ENCODE assay signal across 9 mouse cellular contexts in the genomic region with DNA sequence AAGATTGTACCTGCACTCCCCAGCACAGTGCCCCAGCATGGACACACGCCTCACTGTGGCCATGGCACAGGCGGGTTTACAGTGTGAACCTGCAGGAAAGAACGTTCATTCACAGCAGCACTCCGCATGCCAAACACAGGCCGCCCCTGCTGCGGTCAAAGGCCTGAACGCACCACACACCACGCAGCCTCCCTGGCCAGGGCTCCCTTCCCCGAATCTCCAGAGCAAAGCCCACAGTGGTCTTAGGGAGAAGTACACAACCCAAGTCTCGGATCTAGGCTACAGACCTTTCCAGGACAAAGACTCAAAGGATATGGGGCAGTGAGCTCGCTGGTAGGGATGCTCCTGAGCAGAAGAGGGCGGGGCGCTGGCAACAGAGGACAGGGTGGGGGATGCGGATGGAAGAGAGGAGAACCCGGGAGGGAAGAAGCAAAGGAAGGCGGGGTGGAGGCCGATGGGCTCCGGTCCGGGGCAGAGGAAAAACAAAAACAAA. TPM values are rescaled to one million over a fixed set of nuclear protein-coding genes. Genes with fewer than 3 reads are reported as not detected.
DNase-seq lines count a peak whose midpoint lies in the region; ATAC-seq and TF ChIP-seq lines count a peak whose summit lies in the region.
"Had no signal": no experiment of that assay in that cellular context is flagged by ENCODE, and none has a peak within 500 bp of the region (broad histone marks: within the 10 kb centered on the region; RNA-seq: fewer than 3 reads in every experiment).

No protein-coding gene starts in this region.

- peak overlapping the region; percentile 47 for H3K9ac ChIP-seq in intestine, embryonic 15.5 days
- peak overlapping the region; percentile 42; the same call in 1 of the 2 replicates for H3K9ac ChIP-seq in stomach, embryonic 14.5 days (replicated peaks; ENCODE audit: low read depth, low read length)

- TF ChIP-seq CTCF in bone marrow macrophage, adult 2 months (IDR thresholded peaks at IDR 0.05; ENCODE audit: low read depth, low read length), result no peak
- TF ChIP-seq CTCF in lung, adult 2 months (IDR thresholded peaks at IDR 0.05; ENCODE audit: insufficient read depth, low read length), result no peak

- peaks cover 29% of the 10 kb centered on the region for H3K4me1 ChIP-seq in heart, embryonic 10.5 days
- H3K4me1 ChIP-seq in bone marrow macrophage, adult 2 months (ENCODE audit: control insufficient read depth, insufficient read depth, low read length), result no peaks in the 10 kb centered on the region
- H3K4me1 ChIP-seq in forebrain, embryonic 10.5 days, result peaks cover 28% of the 10 kb centered on the region
- peaks cover 5% of the 10 kb centered on the region; the same call in 1 of the 2 replicates for H3K4me1 ChIP-seq in intestine, embryonic 15.5 days (replicated peaks)
- H3K4me1 ChIP-seq in lung, adult 2 months (ENCODE audit: control insufficient read depth, insufficient read depth, low read length), result no peaks in the 10 kb centered on the region
- 0 out of 2 replicates have a peak, but pooled peaks cover 3% of the 10 kb centered on the region for H3K4me1 ChIP-seq in stomach, embryonic 14.5 days (ENCODE audit: control insufficient read depth, insufficient read depth, low read length)

- WGBS in heart, embryonic 10.5 days, result 5% methylated on average over 19 of the region's 19 CpGs
- WGBS in forebrain, embryonic 10.5 days, result 2% methylated on average over 19 of the region's 19 CpGs
- 7% methylated on average over 19 of the region's 19 CpGs for WGBS in intestine, embryonic 15.5 days
- whole genome bisulfite sequencing in lung, adult 2 months, result 17% methylated on average over 19 of the region's 19 CpGs
- 5% methylated on average over 19 of the region's 19 CpGs for WGBS in stomach, embryonic 14.5 days

- peak; percentile 78 for ATAC-seq in intestine, embryonic 15.5 days
- peak; percentile 60 for ATAC-seq in stomach, embryonic 14.5 days (ENCODE audit: insufficient number of reproducible peaks, insufficient read depth, low FRiP score, low read depth)

- no peak for DNase-seq in heart, embryonic 10.5 days (ENCODE audit: low spot score)
- no peak for DNase-seq in heart, adult 11 months
- DNase-seq in forebrain, embryonic 10.5 days (ENCODE audit: extremely low spot score, low spot score), result peak; percentile 35
- DNase-seq in lung, adult 2 months, result no peak
- DNase-seq in layer of hippocampus, adult 8-10 months (ENCODE audit: low spot score in 2 of 2), result no peak

- peak overlapping the region; percentile 96 for H3K4me2 ChIP-seq in intestine, embryonic 15.5 days (replicated peaks)
- H3K4me2 ChIP-seq in stomach, embryonic 14.5 days (replicated peaks; ENCODE audit: low read depth, low read length), result peak overlapping the region; percentile 77

- no peak for TF ChIP-seq POLR2A in bone marrow macrophage, adult 2 months (IDR thresholded peaks at IDR 0.05; ENCODE audit: borderline replicate concordance, low read depth, low read length)
- no peak for TF ChIP-seq POLR2A in lung, adult 2 months (IDR thresholded peaks at IDR 0.05; ENCODE audit: borderline replicate concordance, extremely low read depth, low read depth, low read length)

- H3K27me3 ChIP-seq in heart, embryonic 10.5 days (ENCODE audit: insufficient read depth, poor library complexity, severe bottlenecking), result peaks cover 48% of the 10 kb centered on the region
- H3K27me3 ChIP-seq in forebrain, embryonic 10.5 days (ENCODE audit: poor library complexity, severe bottlenecking), result peaks cover 41% of the 10 kb centered on the region
- H3K27me3 ChIP-seq in intestine, embryonic 15.5 days (replicated peaks), result peaks cover 4% of the 10 kb centered on the region; the same call in 1 of the 2 replicates
- no peaks in the 10 kb centered on the region for H3K27me3 ChIP-seq in stomach, embryonic 14.5 days (ENCODE audit: control insufficient read depth, insufficient read depth, low read length)

- H3K36me3 ChIP-seq in heart, embryonic 10.5 days, result no peaks in the 10 kb centered on the region
- no peaks in the 10 kb centered on the region for H3K36me3 ChIP-seq in forebrain, embryonic 10.5 days (replicated peaks)
- no peaks in the 10 kb centered on the region for H3K36me3 ChIP-seq in intestine, embryonic 15.5 days
- no peaks in the 10 kb centered on the region for H3K36me3 ChIP-seq in stomach, embryonic 14.5 days (ENCODE audit: control insufficient read depth, insufficient read depth, low read length)

- H3K9me3 ChIP-seq in heart, embryonic 10.5 days, result no peaks in the 10 kb centered on the region
- no peaks in the 10 kb centered on the region for H3K9me3 ChIP-seq in forebrain, embryonic 10.5 days
- H3K9me3 ChIP-seq in intestine, embryonic 15.5 days, result no peaks in the 10 kb centered on the region
- no peaks in the 10 kb centered on the region for H3K9me3 ChIP-seq in stomach, embryonic 14.5 days (ENCODE audit: control insufficient read depth, low read depth, low read length)

- peak overlapping the region; percentile 84 for H3K4me3 ChIP-seq in heart, embryonic 10.5 days
- peak overlapping the region; percentile 34 for H3K4me3 ChIP-seq in bone marrow macrophage, adult 2 months (ENCODE audit: insufficient read depth, low read length)
- peak overlapping the region; percentile 88 for H3K4me3 ChIP-seq in forebrain, embryonic 10.5 days
- peak overlapping the region; percentile 64 for H3K4me3 ChIP-seq in intestine, embryonic 15.5 days (replicated peaks)
- H3K4me3 ChIP-seq in lung, adult 2 months (replicated peaks; ENCODE audit: extremely low read depth, low read depth, low read length), result peak overlapping the region; percentile 48
- H3K4me3 ChIP-seq in stomach, embryonic 14.5 days (ENCODE audit: low read depth, low read length), result peak overlapping the region; percentile 66

- peak overlapping the region; percentile 59 for H3K27ac ChIP-seq in heart, embryonic 10.5 days
- H3K27ac ChIP-seq in bone marrow macrophage, adult 2 months (ENCODE audit: insufficient read depth, low read depth, low read length), result no peak overlapping the region
- peak overlapping the region; percentile 68 for H3K27ac ChIP-seq in forebrain, embryonic 10.5 days
- no peak overlapping the region for H3K27ac ChIP-seq in intestine, embryonic 15.5 days
- H3K27ac ChIP-seq in stomach, embryonic 14.5 days (ENCODE audit: low read length), result no peak overlapping the region

RNA-seq across cellular contexts. Expression of a gene that starts 0.7 kb away (rescaled TPM):
- 0.17 and 0.46 TPM in 2 replicates for polyA plus RNA-seq in heart, embryonic 10.5 days (2016; fragmentation: Nextera tagmentation; extraction: Ambion mirVana)
- polyA plus RNA-seq in bone marrow macrophage, adult 2 months (2012; ENCODE audit: insufficient read depth, insufficient read length, missing spikeins), result not detected in 2 replicates
- polyA plus RNA-seq in forebrain, embryonic 10.5 days (2016; fragmentation: Nextera tagmentation; extraction: Ambion mirVana), result 0.32 and 0.33 TPM in 2 replicates
- polyA plus RNA-seq in intestine, embryonic 15.5 days (2015; fragmentation: Nextera tagmentation; extraction: Ambion mirVana), result 0.19 and 0.30 TPM in 2 replicates
- 0.15 and 0.59 TPM in 2 replicates for polyA plus RNA-seq in lung, adult 2 months (2012; rRNA removed)
- 0.29 and 0.32 TPM in 2 replicates for polyA plus RNA-seq in stomach, embryonic 14.5 days (2014; fragmentation: Nextera tagmentation; extraction: Ambion mirVana)
- total RNA-seq in layer of hippocampus, adult 8-10 months (2022), result 1 to 10 TPM; 1.2 to 3.0 (median 2.2) TPM

RNA-seq across cellular contexts. Expression of a gene that starts 18.6 kb away (rescaled TPM):
- 0.29 and 0.52 TPM in 2 replicates for polyA plus RNA-seq in heart, embryonic 10.5 days (2016; fragmentation: Nextera tagmentation; extraction: Ambion mirVana)
- not detected in 2 replicates for polyA plus RNA-seq in bone marrow macrophage, adult 2 months (2012; ENCODE audit: insufficient read depth, insufficient read length, missing spikeins)
- 0.06 and 0.10 TPM in 2 replicates for polyA plus RNA-seq in forebrain, embryonic 10.5 days (2016; fragmentation: Nextera tagmentation; extraction: Ambion mirVana)
- polyA plus RNA-seq in intestine, embryonic 15.5 days (2015; fragmentation: Nextera tagmentation; extraction: Ambion mirVana), result 0.73 and 1.1 TPM in 2 replicates
- 10.3 and 12.2 TPM in 2 replicates for polyA plus RNA-seq in lung, adult 2 months (2012; rRNA removed)
- polyA plus RNA-seq in stomach, embryonic 14.5 days (2014; fragmentation: Nextera tagmentation; extraction: Ambion mirVana), result 0.58 and 0.81 TPM in 2 replicates
- under 1 TPM; 0.43 to 1.00 (median 0.59) TPM for total RNA-seq in layer of hippocampus, adult 8-10 months (2022)

RNA-seq across cellular contexts. Expression of a gene that starts 48.5 kb away (rescaled TPM):
- polyA plus RNA-seq in heart, embryonic 10.5 days (2016; fragmentation: Nextera tagmentation; extraction: Ambion mirVana), result 0.04 and 0.05 TPM in 2 replicates
- not detected in 2 replicates for polyA plus RNA-seq in bone marrow macrophage, adult 2 months (2012; ENCODE audit: insufficient read depth, insufficient read length, missing spikeins)
- polyA plus RNA-seq in forebrain, embryonic 10.5 days (2016; fragmentation: Nextera tagmentation; extraction: Ambion mirVana), result not detected in 2 replicates
- 0.21 and 0.41 TPM in 2 replicates for polyA plus RNA-seq in intestine, embryonic 15.5 days (2015; fragmentation: Nextera tagmentation; extraction: Ambion mirVana)
- 0.14 TPM in 2 replicates for polyA plus RNA-seq in lung, adult 2 months (2012; rRNA removed)
- 0.13 and 0.19 TPM in 2 replicates for polyA plus RNA-seq in stomach, embryonic 14.5 days (2014; fragmentation: Nextera tagmentation; extraction: Ambion mirVana)
- not detected for total RNA-seq in layer of hippocampus, adult 8-10 months (2022)
- total RNA-seq: left cerebral cortex, postnatal 10 days had no signal

Comparison
In these comparisons a context has a peak if more than half of its experiments do, and no peak if none do; other contexts are left out.
1. H3K27ac ChIP-seq: peak in heart, embryonic 10.5 days (single experiment) and forebrain, embryonic 10.5 days (single experiment); none in bone marrow macrophage, adult 2 months (single experiment), intestine, embryonic 15.5 days (single experiment) and stomach, embryonic 14.5 days (single experiment).
2. H3K4me3 ChIP-seq: peak in every context shown above with its lines; median percentile 88 in forebrain, embryonic 10.5 days; 84 in heart, embryonic 10.5 days; 66 in stomach, embryonic 14.5 days; 64 in intestine, embryonic 15.5 days; 48 in lung, adult 2 months; 34 in bone marrow macrophage, adult 2 months.